Mouse (Mus musculus) liver, embryonic 14.5 days (tissue): ENCODE measurements at regions not wholly inside any gene's neighbourhood (a gene's known extent, or its start where the extent isn't known, plus 50 kb on each side); places are given as distances from the start of the nearest gene placed in this dataset.

Experiments
- CTCF ChIP-seq: IDR thresholded peaks from 2 replicates; pipeline ENCODE4 v1.5.1; 2016; ENCODE audit warnings: antibody characterized with exemption, low read depth, control low read depth
- EP300 ChIP-seq: IDR thresholded peaks from 2 replicates; pipeline ENCODE4 v1.6.1; 2016; ENCODE audit warnings: antibody characterized with exemption, low read depth

DNA sequence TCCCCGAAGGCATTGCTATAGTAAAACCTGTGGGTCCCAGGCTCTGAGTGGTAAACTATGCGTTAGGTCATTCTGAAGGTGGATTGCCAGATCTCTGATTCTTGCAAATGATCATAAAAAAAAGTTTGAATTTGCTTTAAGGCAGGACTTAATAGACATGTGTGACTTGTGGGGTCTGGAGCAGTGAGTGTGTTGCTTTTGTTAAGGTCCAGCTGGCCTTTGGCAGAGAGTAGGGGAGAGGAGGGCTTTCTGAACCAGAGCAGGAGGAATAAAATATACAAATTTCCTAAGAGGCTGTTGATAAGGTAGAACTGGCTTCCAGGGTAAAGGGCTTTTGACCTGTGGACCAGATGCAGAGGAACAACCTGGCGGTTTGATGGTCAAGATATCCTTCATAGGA is 69.0 kb downstream of the Foxb1 start:
- TF ChIP-seq CTCF (no peak), EP300 (no peak)
